Mouse (Mus musculus): ENCODE results near the gene Pin1. TPM values are rescaled to one million over a fixed set of nuclear protein-coding genes. Genes with fewer than 3 reads are reported as not detected.

Gene Pin1
- polyA plus RNA-seq, 1 experiment from 2014 or later = 82.2 TPM

DNA sequence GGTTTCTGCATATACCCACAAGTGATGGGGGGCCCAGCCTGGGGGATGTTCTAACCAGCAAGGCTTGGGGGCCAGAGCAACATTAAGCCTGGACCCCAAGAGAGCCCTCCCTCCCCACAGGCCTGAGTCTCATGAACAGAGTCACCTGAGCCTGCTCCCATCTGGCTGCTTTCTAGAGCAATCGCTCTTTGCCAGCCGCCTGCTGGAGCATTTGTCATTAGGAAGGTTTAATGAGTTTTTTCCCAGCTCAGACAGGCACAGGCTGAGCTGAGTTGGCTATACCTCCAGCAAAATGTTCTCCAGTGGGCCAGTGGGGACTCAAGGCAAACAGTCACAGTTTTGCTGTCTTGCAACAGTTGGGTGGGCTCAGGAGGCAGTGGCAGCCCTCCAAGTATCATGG lies 12.5 kb downstream of the Pin1 start:
- H3K27ac ChIP-seq (replicated peaks) = no peak overlapping the region
- 81% methylated on average over 2 of the region's 2 CpGs for WGBS
- peaks cover 15% of the 10 kb centered on the region for H3K4me1 ChIP-seq
- H3K36me3 ChIP-seq (replicated peaks) = peaks cover 59% of the 10 kb centered on the region
- no peak overlapping the region for H3K4me3 ChIP-seq
- H3K9me3 ChIP-seq = no peaks in the 10 kb centered on the region
- no peak for DNase-seq (ENCODE audit: low spot score)
- H3K27me3 ChIP-seq (replicated peaks; ENCODE audit: low read depth, poor library complexity, severe bottlenecking) = no peaks in the 10 kb centered on the region

DNA sequence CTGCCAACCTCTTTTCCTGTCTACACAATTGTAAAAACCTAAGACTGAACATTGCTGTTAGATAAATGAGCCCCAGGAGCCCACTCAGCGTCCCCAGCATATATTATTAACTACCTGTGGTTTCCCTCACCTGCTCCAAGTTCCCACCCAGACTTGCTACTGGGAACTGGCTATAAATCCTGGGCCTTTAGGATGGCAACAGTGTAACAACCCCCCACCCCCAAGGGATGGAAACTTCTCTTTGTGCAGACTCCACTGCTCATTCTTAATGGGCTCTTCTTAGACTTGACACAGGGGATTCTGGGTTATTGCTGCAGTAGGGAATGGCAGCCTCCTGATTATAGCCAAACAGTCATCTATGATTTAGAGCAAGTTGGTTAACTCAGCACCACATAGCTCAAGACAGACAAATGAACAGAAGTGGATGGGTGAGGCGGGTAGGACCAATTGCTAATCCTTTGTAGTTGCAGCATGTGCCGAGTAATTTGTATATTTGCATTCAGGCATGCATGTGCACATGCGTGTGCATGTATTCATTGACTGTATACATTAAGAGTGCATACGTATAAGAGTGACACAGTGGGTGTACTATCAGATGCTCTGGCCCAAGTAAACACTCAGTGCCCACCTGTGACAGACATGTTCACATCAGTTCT lies 13.2 kb downstream of the Pin1 start:
- Histone ChIP-seq H3K27ac (replicated peaks) (no peak overlapping the region), H3K4me3 (no peak overlapping the region), H3K27me3 (replicated peaks; ENCODE audit: low read depth, poor library complexity, severe bottlenecking) (no peaks in the 10 kb centered on the region), H3K36me3 (replicated peaks) (peaks cover 52% of the 10 kb centered on the region), H3K9me3 (no peaks in the 10 kb centered on the region), H3K4me1 (peaks cover 15% of the 10 kb centered on the region)
- no peak for DNase-seq (ENCODE audit: low spot score)
- WGBS = 80% methylated on average over 5 of the region's 5 CpGs

DNA sequence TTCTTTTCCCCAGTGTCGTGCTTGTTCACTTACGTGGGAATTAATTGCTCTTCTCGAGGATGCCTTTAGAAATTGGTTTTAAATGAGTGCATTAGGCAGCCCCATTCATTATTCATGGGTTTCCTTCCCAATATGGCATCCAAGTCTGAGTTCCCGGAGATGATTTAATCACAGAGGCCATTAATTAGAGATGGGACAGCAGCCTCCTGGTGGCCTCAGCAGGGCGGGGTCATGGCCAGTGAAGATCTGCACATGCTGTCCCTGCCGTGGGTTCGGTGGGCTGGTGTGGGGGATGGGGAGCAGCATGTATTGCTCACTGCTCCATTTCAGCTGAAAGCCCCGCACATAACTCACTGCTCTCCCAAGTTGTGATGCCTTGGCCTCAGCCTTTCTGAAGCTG lies 14.0 kb downstream of the Pin1 start:
- WGBS = 41% methylated on average over 8 of the region's 8 CpGs

DNA sequence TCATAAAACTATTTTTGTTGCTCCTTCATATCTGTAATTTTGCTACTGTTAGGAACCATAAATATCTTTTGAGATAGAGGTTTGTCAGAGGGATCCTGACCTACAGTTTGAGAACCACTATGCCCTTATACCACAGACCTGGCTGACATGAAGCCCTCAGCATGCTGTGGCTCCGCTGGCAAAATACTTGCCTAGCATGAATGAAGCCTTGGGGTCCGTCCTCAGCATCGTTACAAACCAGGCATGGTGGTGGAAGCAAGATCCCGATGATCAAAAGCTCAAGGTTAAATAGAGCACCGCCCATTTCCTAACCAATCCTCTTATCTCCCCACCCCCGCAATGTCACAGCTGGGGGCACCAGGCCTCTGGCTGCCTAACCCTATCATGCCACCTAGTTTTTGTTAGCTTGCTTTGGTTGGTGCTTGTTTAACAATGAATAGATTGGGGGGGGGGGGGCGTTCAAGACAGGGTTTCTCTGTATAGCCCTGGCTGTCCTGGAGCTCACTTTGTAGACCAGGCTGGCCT lies 14.7 kb downstream of the Pin1 start:
- Histone ChIP-seq H3K9me3 (no peaks in the 10 kb centered on the region), H3K4me3 (no peak overlapping the region), H3K4me1 (peaks cover 15% of the 10 kb centered on the region), H3K36me3 (replicated peaks) (peaks cover 37% of the 10 kb centered on the region), H3K27me3 (replicated peaks; ENCODE audit: low read depth, poor library complexity, severe bottlenecking) (no peaks in the 10 kb centered on the region), H3K27ac (replicated peaks) (no peak overlapping the region)
- no peak for DNase-seq (ENCODE audit: low spot score)
- 22% methylated on average over 7 of the region's 7 CpGs for WGBS

More for the DNA sequence above, 14.0 kb downstream of the Pin1 start:
- no peak for DNase-seq (ENCODE audit: low spot score)
- no peaks in the 10 kb centered on the region for H3K9me3 ChIP-seq
- H3K27me3 ChIP-seq (replicated peaks; ENCODE audit: low read depth, poor library complexity, severe bottlenecking) = no peaks in the 10 kb centered on the region
- no peak overlapping the region for H3K27ac ChIP-seq (replicated peaks)
- peaks cover 15% of the 10 kb centered on the region for H3K4me1 ChIP-seq
- no peak overlapping the region for H3K4me3 ChIP-seq
- peaks cover 44% of the 10 kb centered on the region for H3K36me3 ChIP-seq (replicated peaks)

DNA sequence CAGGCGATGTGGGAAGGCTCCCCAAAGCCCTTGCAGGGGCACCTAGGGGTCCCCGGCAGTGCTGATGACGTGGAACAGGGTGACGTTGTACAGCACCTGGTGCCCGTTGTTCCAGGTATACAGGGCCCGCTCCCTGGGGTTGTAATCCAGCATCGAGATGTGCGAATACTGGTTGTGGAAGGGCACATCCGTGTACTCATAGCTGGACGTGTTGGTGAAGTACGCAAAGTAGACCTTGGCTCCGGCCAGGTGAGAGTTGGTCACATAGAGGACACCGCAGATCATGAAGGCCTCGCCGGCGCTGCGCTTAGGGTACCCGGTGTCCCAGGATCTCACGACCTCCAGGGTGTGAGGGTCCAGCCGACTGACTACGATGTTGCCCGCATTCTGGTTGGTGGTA lies 16.2 kb downstream of the Pin1 start:
- DNase-seq (ENCODE audit: low spot score) = no peak
- Histone ChIP-seq H3K4me1 (peaks cover 15% of the 10 kb centered on the region), H3K27me3 (replicated peaks; ENCODE audit: low read depth, poor library complexity, severe bottlenecking) (no peaks in the 10 kb centered on the region), H3K27ac (replicated peaks) (no peak overlapping the region), H3K36me3 (replicated peaks) (peaks cover 22% of the 10 kb centered on the region), H3K4me3 (no peak overlapping the region), H3K9me3 (no peaks in the 10 kb centered on the region)
- 92% methylated on average over 22 of the region's 22 CpGs for WGBS

DNA sequence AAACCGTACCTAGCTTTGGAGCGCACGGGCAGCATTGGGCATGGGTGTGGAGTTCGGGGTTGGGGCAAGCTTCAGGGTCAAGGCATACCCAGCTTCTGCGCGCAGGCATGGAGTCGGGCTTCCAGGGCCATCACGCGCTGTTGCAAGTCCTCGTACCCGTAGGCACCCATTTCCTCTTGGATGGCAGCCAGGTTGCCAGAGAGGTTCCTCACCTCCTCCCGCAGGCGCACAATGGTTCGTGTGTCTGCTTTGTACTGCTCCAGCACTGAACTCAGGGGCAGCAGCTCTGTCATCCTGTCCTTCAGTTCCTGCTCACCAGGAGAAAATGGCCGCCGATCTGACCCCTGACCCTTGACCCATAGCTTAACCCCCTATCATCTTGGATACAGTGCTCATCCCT lies 20.2 kb downstream of the Pin1 start:
- Histone ChIP-seq H3K36me3 (replicated peaks) (no peaks in the 10 kb centered on the region), H3K4me3 (no peak overlapping the region), H3K27ac (replicated peaks) (no peak overlapping the region), H3K4me1 (peaks cover 6% of the 10 kb centered on the region; the same call in 1 of the 2 replicates), H3K27me3 (replicated peaks; ENCODE audit: low read depth, poor library complexity, severe bottlenecking) (no peaks in the 10 kb centered on the region), H3K9me3 (no peaks in the 10 kb centered on the region)
- DNase-seq (ENCODE audit: low spot score) = no peak
- 92% methylated on average over 16 of the region's 16 CpGs for WGBS

DNA sequence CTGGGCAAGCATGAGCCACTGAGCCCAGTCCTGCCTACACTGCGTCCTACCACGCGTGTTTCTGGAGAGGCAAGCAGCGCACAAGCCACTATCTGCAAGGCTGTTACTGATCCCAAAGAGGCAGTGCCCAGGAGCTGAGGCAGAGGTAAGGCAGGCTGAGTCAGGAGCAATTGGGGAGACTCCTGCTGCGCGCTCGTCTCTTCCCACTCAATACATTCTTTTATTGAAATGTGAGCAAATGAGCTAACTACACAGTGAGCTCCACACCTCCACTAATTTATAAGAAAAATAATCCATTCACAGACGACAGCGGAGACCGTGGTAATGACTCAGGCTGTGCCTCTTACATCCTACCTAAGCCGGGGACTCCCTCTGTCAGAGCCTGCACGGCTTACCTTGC lies 26.0 kb downstream of the Pin1 start:
- no peaks in the 10 kb centered on the region for H3K27me3 ChIP-seq (replicated peaks; ENCODE audit: low read depth, poor library complexity, severe bottlenecking)
- DNase-seq (ENCODE audit: low spot score) = no peak
- H3K4me1 ChIP-seq = peaks cover 6% of the 10 kb centered on the region; the same call in 1 of the 2 replicates
- no peak overlapping the region for H3K27ac ChIP-seq (replicated peaks)
- WGBS = 92% methylated on average over 12 of the region's 12 CpGs
- no peaks in the 10 kb centered on the region for H3K36me3 ChIP-seq (replicated peaks)
- H3K9me3 ChIP-seq = no peaks in the 10 kb centered on the region
- no peak overlapping the region for H3K4me3 ChIP-seq

DNA sequence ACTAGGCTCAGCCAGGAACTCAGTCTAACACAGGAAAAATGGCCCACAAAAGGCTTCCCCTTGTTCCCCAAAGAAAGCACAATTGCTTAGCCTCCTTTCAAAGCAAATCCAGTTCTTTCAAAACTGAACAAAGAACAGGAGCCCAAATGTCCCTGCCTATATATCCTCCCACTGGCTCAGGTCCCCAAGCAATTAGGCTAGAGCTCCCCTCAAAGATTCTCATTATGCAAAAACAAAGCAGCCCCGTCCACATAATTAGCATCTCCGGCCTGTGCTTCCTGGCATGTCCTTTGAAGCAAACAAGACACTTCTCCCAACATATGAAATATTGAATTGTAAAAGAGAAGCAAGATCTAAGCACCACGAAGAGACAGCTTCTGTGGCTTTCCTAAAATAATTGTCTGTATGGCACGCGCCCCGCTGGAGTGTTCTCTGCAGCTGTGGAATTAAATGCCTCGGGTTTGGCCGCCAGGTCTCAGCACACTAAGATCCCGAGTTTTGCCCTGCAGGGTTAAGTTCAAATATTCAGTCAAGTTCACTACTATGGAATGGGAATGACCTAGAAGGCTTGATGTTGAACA lies 28.6 kb downstream of the Pin1 start:
- Histone ChIP-seq H3K4me1 (no peaks in the 10 kb centered on the region), H3K9me3 (no peaks in the 10 kb centered on the region), H3K36me3 (replicated peaks) (no peaks in the 10 kb centered on the region), H3K4me3 (no peak overlapping the region), H3K27me3 (replicated peaks; ENCODE audit: low read depth, poor library complexity, severe bottlenecking) (no peaks in the 10 kb centered on the region), H3K27ac (replicated peaks) (no peak overlapping the region)
- DNase-seq (ENCODE audit: low spot score) = no peak
- WGBS = 75% methylated on average over 9 of the region's 9 CpGs

DNA sequence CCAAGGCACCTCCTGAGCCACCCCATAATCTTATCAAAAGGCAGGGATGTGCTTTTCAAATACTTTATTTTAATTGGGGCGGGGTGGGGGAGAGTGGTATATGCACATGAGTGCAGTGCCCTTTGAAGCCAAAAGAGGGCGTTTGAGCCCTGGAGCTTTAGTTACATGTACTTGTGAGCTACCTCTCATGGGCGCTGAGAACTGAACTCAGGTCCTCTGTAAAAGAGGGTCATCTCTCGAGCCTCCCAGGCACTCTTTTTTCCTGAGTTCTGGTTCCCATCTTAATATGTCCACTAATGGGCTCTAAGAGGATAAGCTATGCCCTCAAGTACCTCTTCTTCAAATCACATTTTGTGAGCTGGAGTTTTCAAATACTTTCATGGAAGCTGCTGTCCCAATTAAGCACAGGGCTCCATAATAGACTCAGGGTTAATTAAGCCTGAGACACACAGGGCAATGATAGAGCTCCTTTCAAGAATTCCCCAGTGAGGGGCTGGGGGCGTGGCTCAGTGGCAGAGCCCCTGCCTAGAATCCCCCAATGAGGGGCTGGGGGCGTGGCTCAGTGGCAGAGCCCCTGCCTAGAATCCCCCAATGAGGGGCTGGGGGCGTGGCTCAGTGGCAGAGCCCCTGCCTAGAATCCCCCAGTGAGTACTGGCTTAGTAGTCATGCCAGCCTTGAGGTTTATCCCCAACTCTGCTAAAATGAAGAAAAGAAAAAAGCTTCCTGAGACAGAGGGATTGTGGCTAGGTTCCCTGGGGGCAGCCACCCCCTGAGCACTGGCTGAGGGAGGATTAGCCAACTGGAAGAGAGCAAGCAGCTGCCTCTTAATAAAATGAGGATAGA lies 29.9 kb downstream of the Pin1 start:
- 37% methylated on average over 7 of the region's 7 CpGs for WGBS
- DNase-seq (ENCODE audit: low spot score) = no peak
- H3K27ac ChIP-seq (replicated peaks) = no peak overlapping the region
- H3K4me3 ChIP-seq = no peak overlapping the region
- H3K27me3 ChIP-seq (replicated peaks; ENCODE audit: low read depth, poor library complexity, severe bottlenecking) = no peaks in the 10 kb centered on the region
- no peaks in the 10 kb centered on the region for H3K4me1 ChIP-seq
- H3K36me3 ChIP-seq (replicated peaks) = no peaks in the 10 kb centered on the region
- no peaks in the 10 kb centered on the region for H3K9me3 ChIP-seq

DNA sequence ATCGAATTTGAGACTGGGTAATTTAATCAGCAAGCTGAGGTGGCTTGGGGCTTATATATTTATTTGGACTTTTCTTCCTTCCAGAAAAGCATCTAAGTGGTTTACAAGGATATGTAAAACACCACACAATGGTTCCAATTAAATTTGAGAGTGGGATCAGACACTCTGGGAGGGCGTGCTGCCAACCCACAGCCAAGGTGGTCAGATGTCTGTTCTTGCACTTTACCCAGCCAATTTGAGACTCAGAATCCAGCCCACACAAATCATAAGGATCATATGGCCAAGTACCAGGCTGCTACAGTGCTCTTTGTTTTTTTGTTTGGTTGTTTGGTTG lies 30.5 kb downstream of the Pin1 start:
- Histone ChIP-seq H3K9me3 (no peaks in the 10 kb centered on the region), H3K4me1 (no peaks in the 10 kb centered on the region), H3K27me3 (replicated peaks; ENCODE audit: low read depth, poor library complexity, severe bottlenecking) (no peaks in the 10 kb centered on the region), H3K36me3 (replicated peaks) (no peaks in the 10 kb centered on the region), H3K4me3 (no peak overlapping the region), H3K27ac (replicated peaks) (no peak overlapping the region)
- 58% methylated on average over 2 of the region's 2 CpGs for WGBS
- no peak for DNase-seq (ENCODE audit: low spot score)

DNA sequence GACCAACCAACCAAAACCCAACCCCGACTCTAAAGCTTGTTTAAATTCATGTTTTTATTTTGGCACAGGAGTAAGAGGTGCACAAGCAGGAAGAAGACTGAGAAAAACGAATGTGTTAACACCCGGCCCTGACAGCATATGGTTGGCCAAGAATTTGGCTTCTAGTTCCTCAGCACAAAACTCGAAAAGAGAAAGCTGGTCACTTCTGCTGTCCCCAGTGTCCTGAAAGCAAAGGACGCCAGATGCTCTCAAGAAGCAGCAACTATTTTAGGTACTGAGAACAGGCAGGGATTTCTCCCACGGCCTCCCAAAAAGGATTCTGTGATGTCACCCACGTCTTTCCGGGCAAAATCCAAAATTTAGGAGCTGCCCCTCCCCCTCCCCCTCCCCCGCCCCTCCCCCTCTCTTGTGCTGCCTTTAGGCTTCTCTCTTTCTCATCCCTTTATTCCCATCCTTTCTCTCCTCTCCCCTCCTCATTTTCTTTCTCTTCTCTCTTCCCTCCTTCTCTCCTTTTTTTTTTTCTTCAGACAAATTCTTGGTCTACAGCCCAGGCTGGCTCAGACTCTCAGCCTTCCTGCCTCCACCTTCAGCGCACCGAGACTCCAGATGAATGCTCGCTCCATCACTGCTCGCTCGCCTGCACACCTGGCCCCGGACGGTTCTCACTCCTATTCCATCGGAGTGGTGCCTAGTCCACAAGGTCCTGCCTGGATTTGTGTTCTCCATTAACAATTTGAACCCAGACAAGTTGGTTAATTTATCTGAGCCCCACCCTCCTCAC lies 33.4 kb downstream of the Pin1 start:
- H3K9me3 ChIP-seq = no peaks in the 10 kb centered on the region
- 64% methylated on average over 17 of the region's 17 CpGs for WGBS
- no peak overlapping the region for H3K27ac ChIP-seq (replicated peaks)
- H3K4me3 ChIP-seq = no peak overlapping the region
- H3K4me1 ChIP-seq = peaks cover 10% of the 10 kb centered on the region
- no peaks in the 10 kb centered on the region for H3K27me3 ChIP-seq (replicated peaks; ENCODE audit: low read depth, poor library complexity, severe bottlenecking)
- H3K36me3 ChIP-seq (replicated peaks) = no peaks in the 10 kb centered on the region
- no peak for DNase-seq (ENCODE audit: low spot score)

DNA sequence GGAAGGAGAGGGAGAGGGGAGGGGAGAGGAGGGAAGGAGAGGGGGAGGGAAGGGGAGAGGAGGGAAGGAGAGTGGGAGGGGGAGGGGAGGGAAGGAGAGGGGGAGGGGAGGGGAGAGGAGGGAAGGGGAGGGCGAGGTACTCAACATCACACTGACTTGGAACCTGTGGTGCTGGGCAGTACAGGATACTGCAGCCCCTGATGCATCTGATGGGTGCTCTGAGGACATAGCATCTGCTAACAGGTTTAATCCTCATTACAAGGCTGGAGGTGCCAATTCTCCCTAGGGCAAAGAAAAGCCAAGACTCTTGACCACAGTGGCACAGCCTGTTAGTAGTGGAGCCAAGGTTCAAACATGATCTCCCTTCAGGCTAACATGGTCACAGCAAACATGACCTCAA lies 37.5 kb downstream of the Pin1 start:
- Histone ChIP-seq H3K36me3 (replicated peaks) (no peaks in the 10 kb centered on the region), H3K4me3 (no peak overlapping the region), H3K27me3 (replicated peaks; ENCODE audit: low read depth, poor library complexity, severe bottlenecking) (peaks cover 16% of the 10 kb centered on the region), H3K4me1 (peaks cover 13% of the 10 kb centered on the region), H3K27ac (replicated peaks) (no peak overlapping the region), H3K9me3 (no peaks in the 10 kb centered on the region)
- WGBS = 83% methylated on average over 1 of the region's 1 CpGs
- DNase-seq (ENCODE audit: low spot score) = no peak
